Comparison of ENCODE assay signal across 22 mouse cellular contexts in genomic region chr5:146471821-146472220, GRCm38 (mm10). TPM values are rescaled to one million over a fixed set of nuclear protein-coding genes. Genes with fewer than 3 reads are reported as not detected.
DNase-seq lines count a peak whose midpoint lies in the region; TF ChIP-seq lines count a peak whose summit lies in the region.
"Had no signal": no experiment of that assay in that cellular context is flagged by ENCODE, and none has a peak within 500 bp of the region (broad histone marks: within the 10 kb centered on the region; RNA-seq: fewer than 3 reads in every experiment).

No protein-coding gene starts in this region.

- TF ChIP-seq CTCF in gastrocnemius, adult 2 months (IDR thresholded peaks at IDR 0.05) = no peak
- TF ChIP-seq CTCF in kidney, adult 2 months (conservative IDR thresholded peaks at IDR 0.05; ENCODE audit: insufficient read depth, insufficient read length, low read depth, low read length) = no peak

- H3K27me3 ChIP-seq in limb, embryonic 10.5 days (ENCODE audit: low read depth, poor library complexity, severe bottlenecking) = no peaks in the 10 kb centered on the region
- no peaks in the 10 kb centered on the region for H3K27me3 ChIP-seq in kidney, adult 2 months (replicated peaks; ENCODE audit: control insufficient read depth, insufficient read depth, low read length)
- H3K27me3 ChIP-seq: embryonic facial prominence, embryonic 13.5 days; forebrain, embryonic 13.5 days; hindbrain, embryonic 12.5 days had no signal

- H3K4me3 ChIP-seq in gastrocnemius, adult 2 months = peak overlapping the region; percentile 13; the same call in 1 of the 2 replicates
- H3K4me3 ChIP-seq in limb, embryonic 10.5 days = no peak overlapping the region
- H3K4me3 ChIP-seq in kidney, adult 2 months (ENCODE audit: insufficient read depth, low read depth, low read length) = no peak overlapping the region
- H3K4me3 ChIP-seq: embryonic facial prominence, embryonic 13.5 days; forebrain, embryonic 13.5 days; heart, embryonic 10.5 days; hindbrain, embryonic 12.5 days had no signal

- intact Hi-C loops in gastrocnemius, adult 2 months (cut with DNase I) = loop anchor here (10.0 kb wide), 1 partner anchor 137 kb away; no protein-coding TSS in a partner anchor
- intact Hi-C loops in gastrocnemius, postnatal 36 days (cut with DNase I) = loop anchor here (5.0 kb wide), 1 partner anchor 290 kb away; no protein-coding TSS in a partner anchor

- H3K27ac ChIP-seq in gastrocnemius, adult 2 months = no peak overlapping the region
- no peak overlapping the region for H3K27ac ChIP-seq in limb, embryonic 10.5 days
- no peak overlapping the region for H3K27ac ChIP-seq in kidney, adult 2 months (ENCODE audit: insufficient read depth, low read depth, low read length)
- H3K27ac ChIP-seq: embryonic facial prominence, embryonic 13.5 days; forebrain, embryonic 13.5 days; heart, embryonic 10.5 days; hindbrain, embryonic 12.5 days had no signal

- H3K36me3 ChIP-seq in limb, embryonic 10.5 days = peaks cover 5% of the 10 kb centered on the region; the same call in 1 of the 2 replicates
- no peaks in the 10 kb centered on the region for H3K36me3 ChIP-seq in kidney, adult 2 months (ENCODE audit: control insufficient read depth, insufficient read depth, low read length)
- H3K36me3 ChIP-seq: G1E; heart, embryonic 10.5 days had no signal

- no peak for DNase-seq in gastrocnemius, adult 2 months
- no peak for DNase-seq in gastrocnemius, postnatal 36 days
- DNase-seq in adrenal gland, adult 2 months = peak; percentile 77
- DNase-seq in adrenal gland, postnatal 25 days = peak; percentile 61
- no peak for DNase-seq in limb, embryonic 10.5 days (ENCODE audit: low spot score)
- DNase-seq in kidney, adult 2 months = no peak
- DNase-seq: cerebellum, adult 11-12 months; cerebellum, adult 9-10 months; cerebellum, postnatal 25 days; gastrocnemius, postnatal 25 days; heart, postnatal 10 days; heart, postnatal 4 days had no signal

- no peaks in the 10 kb centered on the region for H3K9me3 ChIP-seq in limb, embryonic 10.5 days (replicated peaks)
- H3K9me3 ChIP-seq: embryonic facial prominence, embryonic 13.5 days; forebrain, embryonic 13.5 days; heart, embryonic 10.5 days; hindbrain, embryonic 12.5 days had no signal

- WGBS in limb, embryonic 10.5 days = 94% methylated on average over 12 of the region's 12 CpGs
- 88% methylated on average over 12 of the region's 12 CpGs for WGBS in kidney, adult 2 months

- no peak for TF ChIP-seq POLR2A in kidney, adult 2 months (IDR thresholded peaks at IDR 0.05; ENCODE audit: low read depth, low read length)

- no peaks in the 10 kb centered on the region for H3K4me1 ChIP-seq in limb, embryonic 10.5 days
- no peaks in the 10 kb centered on the region for H3K4me1 ChIP-seq in kidney, adult 2 months (ENCODE audit: control insufficient read depth, insufficient read depth, low read length)
- H3K4me1 ChIP-seq: embryonic facial prominence, embryonic 13.5 days; forebrain, embryonic 13.5 days; heart, embryonic 10.5 days; hindbrain, embryonic 12.5 days had no signal

RNA-seq across cellular contexts. Expression of gene Gm6408, which starts 9.9 kb away (rescaled TPM):
- total RNA-seq in gastrocnemius, adult 2 months (2021) = not detected
- total RNA-seq in gastrocnemius, postnatal 36 days (2021) = not detected
- total RNA-seq in adrenal gland, adult 2 months (2021) = not detected
- not detected in 2 replicates for polyA plus RNA-seq in adrenal gland, adult 2 months (2012; rRNA removed)
- total RNA-seq in adrenal gland, postnatal 25 days (2021) = not detected in 2 replicates
- polyA plus RNA-seq in limb, embryonic 10.5 days (2016; fragmentation: Nextera tagmentation; extraction: Ambion mirVana) = not detected in 2 replicates
- polyA plus RNA-seq in kidney, adult 2 months (2012; rRNA removed) = not detected in 2 replicates
- total RNA-seq: G1E; gastrocnemius, postnatal 25 days; heart, postnatal 10 days; heart, postnatal 4 days had no signal
- polyA plus RNA-seq: embryonic facial prominence, embryonic 13.5 days; forebrain, embryonic 13.5 days; G1E; heart, embryonic 10.5 days; heart, embryonic 14.5 days; hindbrain, embryonic 12.5 days; hindbrain, embryonic 16.5 days; inflammation-experienced regulatory T-cells, adult 6 months; intestine, postnatal 0 days had no signal

RNA-seq across cellular contexts. Expression of gene Gm6370, which starts 19.3 kb away (rescaled TPM):
- total RNA-seq in gastrocnemius, adult 2 months (2021) = not detected
- not detected for total RNA-seq in gastrocnemius, postnatal 36 days (2021)
- not detected for total RNA-seq in adrenal gland, adult 2 months (2021)
- polyA plus RNA-seq in adrenal gland, adult 2 months (2012; rRNA removed) = not detected in 2 replicates
- total RNA-seq in adrenal gland, postnatal 25 days (2021) = not detected in 2 replicates
- polyA plus RNA-seq in limb, embryonic 10.5 days (2016; fragmentation: Nextera tagmentation; extraction: Ambion mirVana) = not detected in 2 replicates
- polyA plus RNA-seq in kidney, adult 2 months (2012; rRNA removed) = not detected in 2 replicates
- total RNA-seq: G1E; gastrocnemius, postnatal 25 days; heart, postnatal 10 days; heart, postnatal 4 days had no signal
- polyA plus RNA-seq: cortical plate, adult 2 months; embryonic facial prominence, embryonic 13.5 days; forebrain, embryonic 13.5 days; G1E; heart, embryonic 10.5 days; heart, embryonic 14.5 days; hindbrain, embryonic 12.5 days; hindbrain, embryonic 16.5 days; inflammation-experienced regulatory T-cells, adult 6 months; intestine, postnatal 0 days had no signal

RNA-seq across cellular contexts. Expression of gene 4930449I24Rik, which starts 30.4 kb away (rescaled TPM):
- total RNA-seq in gastrocnemius, adult 2 months (2021) = not detected
- total RNA-seq in gastrocnemius, postnatal 36 days (2021) = not detected
- not detected for total RNA-seq in adrenal gland, adult 2 months (2021)
- not detected in 2 replicates for polyA plus RNA-seq in adrenal gland, adult 2 months (2012; rRNA removed)
- not detected in 2 replicates for total RNA-seq in adrenal gland, postnatal 25 days (2021)
- polyA plus RNA-seq in limb, embryonic 10.5 days (2016; fragmentation: Nextera tagmentation; extraction: Ambion mirVana) = not detected in 2 replicates
- polyA plus RNA-seq in kidney, adult 2 months (2012; rRNA removed) = not detected in 2 replicates
- total RNA-seq: G1E; gastrocnemius, postnatal 25 days; heart, postnatal 10 days; heart, postnatal 4 days had no signal
- polyA plus RNA-seq: cortical plate, adult 2 months; embryonic facial prominence, embryonic 13.5 days; forebrain, embryonic 13.5 days; G1E; heart, embryonic 10.5 days; heart, embryonic 14.5 days; hindbrain, embryonic 12.5 days; hindbrain, embryonic 16.5 days; inflammation-experienced regulatory T-cells, adult 6 months; intestine, postnatal 0 days had no signal

RNA-seq across cellular contexts. Expression of gene Gm3402, which starts 42.1 kb away (rescaled TPM):
- not detected for total RNA-seq in gastrocnemius, adult 2 months (2021)
- not detected for total RNA-seq in gastrocnemius, postnatal 36 days (2021)
- not detected for total RNA-seq in adrenal gland, adult 2 months (2021)
- not detected in 2 replicates for polyA plus RNA-seq in adrenal gland, adult 2 months (2012; rRNA removed)
- not detected in 2 replicates for total RNA-seq in adrenal gland, postnatal 25 days (2021)
- not detected in 2 replicates for polyA plus RNA-seq in limb, embryonic 10.5 days (2016; fragmentation: Nextera tagmentation; extraction: Ambion mirVana)
- polyA plus RNA-seq in kidney, adult 2 months (2012; rRNA removed) = not detected in 2 replicates
- total RNA-seq: G1E; gastrocnemius, postnatal 25 days; heart, postnatal 10 days; heart, postnatal 4 days had no signal
- polyA plus RNA-seq: cortical plate, adult 2 months; embryonic facial prominence, embryonic 13.5 days; forebrain, embryonic 13.5 days; G1E; heart, embryonic 10.5 days; heart, embryonic 14.5 days; hindbrain, embryonic 12.5 days; hindbrain, embryonic 16.5 days; inflammation-experienced regulatory T-cells, adult 6 months; intestine, postnatal 0 days had no signal

RNA-seq across cellular contexts. Expression of gene Gm3404, which starts 53.8 kb away (rescaled TPM):
- not detected for total RNA-seq in gastrocnemius, adult 2 months (2021)
- total RNA-seq in gastrocnemius, postnatal 36 days (2021) = not detected
- not detected for total RNA-seq in adrenal gland, adult 2 months (2021)
- polyA plus RNA-seq in adrenal gland, adult 2 months (2012; rRNA removed) = not detected in 2 replicates
- total RNA-seq in adrenal gland, postnatal 25 days (2021) = not detected in 2 replicates
- not detected in 2 replicates for polyA plus RNA-seq in limb, embryonic 10.5 days (2016; fragmentation: Nextera tagmentation; extraction: Ambion mirVana)
- polyA plus RNA-seq in kidney, adult 2 months (2012; rRNA removed) = 0.08 TPM in 1 of 2 replicates, not detected in the other
- total RNA-seq: G1E; gastrocnemius, postnatal 25 days; heart, postnatal 10 days; heart, postnatal 4 days had no signal
- polyA plus RNA-seq: cortical plate, adult 2 months; embryonic facial prominence, embryonic 13.5 days; forebrain, embryonic 13.5 days; G1E; heart, embryonic 10.5 days; heart, embryonic 14.5 days; hindbrain, embryonic 12.5 days; hindbrain, embryonic 16.5 days; inflammation-experienced regulatory T-cells, adult 6 months; intestine, postnatal 0 days had no signal

Comparison
In these comparisons a context has a peak if more than half of its experiments do, and no peak if none do; other contexts are left out.
1. DNase-seq: peak in adrenal gland, adult 2 months (single experiment) and adrenal gland, postnatal 25 days (single experiment); none in gastrocnemius, adult 2 months (single experiment), gastrocnemius, postnatal 36 days (0 of 2), limb, embryonic 10.5 days (single experiment) and kidney, adult 2 months (single experiment).